In genomic region chr17:87093061-87093460, GRCm38 (mm10) we compare ENCODE assay signal across 22 mouse cellular contexts. TPM values are rescaled to one million over a fixed set of nuclear protein-coding genes. Genes with fewer than 3 reads are reported as not detected.
DNase-seq lines count a peak whose midpoint lies in the region; ATAC-seq and TF ChIP-seq lines count a peak whose summit lies in the region.
"Had no signal": no experiment of that assay in that cellular context is flagged by ENCODE, and none has a peak within 500 bp of the region (broad histone marks: within the 10 kb centered on the region; RNA-seq: fewer than 3 reads in every experiment).

No protein-coding gene starts in this region.

- H3K27ac ChIP-seq in forebrain, embryonic 14.5 days (ENCODE audit: low read depth, low read length), result no peak overlapping the region
- no peak overlapping the region for H3K27ac ChIP-seq in forebrain, embryonic 11.5 days (ENCODE audit: low read depth, low read length)
- H3K27ac ChIP-seq in heart, postnatal 0 days (ENCODE audit: low read depth), result no peak overlapping the region
- H3K27ac ChIP-seq in macrophage, result peak overlapping the region; percentile 79
- no peak overlapping the region for H3K27ac ChIP-seq in neural tube, embryonic 15.5 days (replicated peaks)
- H3K27ac ChIP-seq: embryonic facial prominence, embryonic 15.5 days; heart, embryonic 13.5 days; hindbrain, embryonic 10.5 days; hindbrain, embryonic 14.5 days had no signal

- TF ChIP-seq CTCF in heart, postnatal 0 days (IDR thresholded peaks at IDR 0.05; ENCODE audit: low read depth), result no peak

- peak; percentile 52 for DNase-seq in forebrain, embryonic 14.5 days (ENCODE audit: low spot score)
- DNase-seq in forebrain, embryonic 11.5 days (ENCODE audit: low spot score), result no peak
- DNase-seq in heart, postnatal 0 days (ENCODE audit: low spot score), result no peak
- DNase-seq in heart, postnatal 4 days, result no peak
- peak; percentile 48 for DNase-seq in brain, adult 2 months (ENCODE audit: low read depth, low spot score)
- no peak for DNase-seq in thymus, postnatal 10 days (ENCODE audit: low spot score in 2 of 2)
- DNase-seq: adrenal gland, postnatal 10 days; cerebellum, adult 11 months; cerebellum, adult 8-10 months; cerebellum, postnatal 14 days; embryo, embryonic 11 days; gastrocnemius, postnatal 10 days; heart, postnatal 14 days; kidney, adult 8-10 months had no signal

- no peak overlapping the region for H3K4me3 ChIP-seq in forebrain, embryonic 14.5 days (ENCODE audit: low read depth, low read length)
- no peak overlapping the region for H3K4me3 ChIP-seq in forebrain, embryonic 11.5 days (ENCODE audit: low read depth, low read length)
- no peak overlapping the region for H3K4me3 ChIP-seq in heart, postnatal 0 days (ENCODE audit: low read depth, low read length)
- H3K4me3 ChIP-seq in macrophage (ENCODE audit: inconsistent target), result no peak overlapping the region
- no peak overlapping the region for H3K4me3 ChIP-seq in neural tube, embryonic 15.5 days (replicated peaks)
- H3K4me3 ChIP-seq: embryonic facial prominence, embryonic 15.5 days; erythroblast, embryonic 14.5 days; heart, embryonic 13.5 days; hindbrain, embryonic 10.5 days had no signal

- no peaks in the 10 kb centered on the region for H3K9me3 ChIP-seq in forebrain, embryonic 14.5 days (replicated peaks; ENCODE audit: control insufficient read depth, low read length)
- no peaks in the 10 kb centered on the region for H3K9me3 ChIP-seq in forebrain, embryonic 11.5 days (ENCODE audit: control insufficient read depth, low read length)
- H3K9me3 ChIP-seq in heart, postnatal 0 days (replicated peaks; ENCODE audit: control insufficient read depth, low read length), result no peaks in the 10 kb centered on the region
- H3K9me3 ChIP-seq in neural tube, embryonic 15.5 days (replicated peaks), result no peaks in the 10 kb centered on the region
- H3K9me3 ChIP-seq: embryonic facial prominence, embryonic 15.5 days; heart, embryonic 13.5 days; hindbrain, embryonic 10.5 days had no signal

- no peak overlapping the region for H3K9ac ChIP-seq in forebrain, embryonic 14.5 days (ENCODE audit: low read length)
- H3K9ac ChIP-seq in forebrain, embryonic 11.5 days (ENCODE audit: low read length), result no peak overlapping the region
- H3K9ac ChIP-seq in heart, postnatal 0 days (replicated peaks; ENCODE audit: low read depth, low read length), result no peak overlapping the region
- H3K9ac ChIP-seq in neural tube, embryonic 15.5 days (replicated peaks), result no peak overlapping the region
- H3K9ac ChIP-seq: embryonic facial prominence, embryonic 15.5 days; heart, embryonic 13.5 days; hindbrain, embryonic 14.5 days had no signal

- peak; percentile 42; the same call in 1 of the 2 replicates for ATAC-seq in forebrain, embryonic 14.5 days
- ATAC-seq in forebrain, embryonic 11.5 days (replicated peaks; ENCODE audit: low FRiP score), result no peak
- peak; percentile 58; the same call in 1 of the 2 replicates for ATAC-seq in heart, postnatal 0 days (ENCODE audit: insufficient read depth, low read depth)
- no peak for ATAC-seq in neural tube, embryonic 15.5 days (ENCODE audit: low FRiP score)
- ATAC-seq: intestine, embryonic 16.5 days had no signal

- TF ChIP-seq EP300 in heart, postnatal 0 days (IDR thresholded peaks at IDR 0.05; ENCODE audit: low read depth), result no peak

- H3K4me2 ChIP-seq in forebrain, embryonic 14.5 days (ENCODE audit: low read length), result no peak overlapping the region
- no peak overlapping the region for H3K4me2 ChIP-seq in forebrain, embryonic 11.5 days (ENCODE audit: low read depth, low read length, severe bottlenecking)
- no peak overlapping the region for H3K4me2 ChIP-seq in heart, postnatal 0 days (ENCODE audit: low read depth, low read length)
- no peak overlapping the region for H3K4me2 ChIP-seq in neural tube, embryonic 15.5 days
- H3K4me2 ChIP-seq: embryonic facial prominence, embryonic 15.5 days; heart, embryonic 13.5 days; hindbrain, embryonic 14.5 days had no signal

- H3K27me3 ChIP-seq in forebrain, embryonic 14.5 days (replicated peaks; ENCODE audit: control insufficient read depth, insufficient read depth, low read length), result no peaks in the 10 kb centered on the region
- H3K27me3 ChIP-seq in forebrain, embryonic 11.5 days (ENCODE audit: control insufficient read depth, insufficient read depth, low read length), result no peaks in the 10 kb centered on the region
- no peaks in the 10 kb centered on the region for H3K27me3 ChIP-seq in heart, postnatal 0 days (ENCODE audit: control insufficient read depth, insufficient read depth, low read length)
- H3K27me3 ChIP-seq in neural tube, embryonic 15.5 days (replicated peaks), result no peaks in the 10 kb centered on the region
- H3K27me3 ChIP-seq: embryonic facial prominence, embryonic 15.5 days had no signal

- no peaks in the 10 kb centered on the region for H3K4me1 ChIP-seq in forebrain, embryonic 14.5 days (ENCODE audit: control insufficient read depth, insufficient read depth, low read length)
- no peaks in the 10 kb centered on the region for H3K4me1 ChIP-seq in forebrain, embryonic 11.5 days (replicated peaks; ENCODE audit: control insufficient read depth, insufficient read depth, low read length)
- peaks cover 10% of the 10 kb centered on the region for H3K4me1 ChIP-seq in heart, postnatal 0 days (ENCODE audit: control insufficient read depth, insufficient read depth)
- no peaks in the 10 kb centered on the region for H3K4me1 ChIP-seq in neural tube, embryonic 15.5 days
- H3K4me1 ChIP-seq: embryonic facial prominence, embryonic 15.5 days had no signal

- WGBS in forebrain, embryonic 14.5 days, result 49% methylated on average over 5 of the region's 5 CpGs
- WGBS in forebrain, embryonic 11.5 days, result 78% methylated on average over 5 of the region's 5 CpGs
- 29% methylated on average over 5 of the region's 5 CpGs for WGBS in heart, postnatal 0 days
- WGBS in macrophage (ENCODE audit: missing documents), result 72% methylated on average over 4 of the region's 5 CpGs
- 79% methylated on average over 5 of the region's 5 CpGs for WGBS in neural tube, embryonic 15.5 days

- no peaks in the 10 kb centered on the region for H3K36me3 ChIP-seq in forebrain, embryonic 14.5 days (ENCODE audit: control insufficient read depth, insufficient read depth, low read length)
- H3K36me3 ChIP-seq in forebrain, embryonic 11.5 days (ENCODE audit: control insufficient read depth, insufficient read depth, low read length), result no peaks in the 10 kb centered on the region
- no peaks in the 10 kb centered on the region for H3K36me3 ChIP-seq in heart, postnatal 0 days (replicated peaks; ENCODE audit: control insufficient read depth, insufficient read depth, low read length)
- no peaks in the 10 kb centered on the region for H3K36me3 ChIP-seq in macrophage (ENCODE audit: inconsistent target)
- no peaks in the 10 kb centered on the region for H3K36me3 ChIP-seq in neural tube, embryonic 15.5 days
- H3K36me3 ChIP-seq: embryonic facial prominence, embryonic 15.5 days; heart, embryonic 13.5 days; hindbrain, embryonic 10.5 days had no signal

- no peaks in the 10 kb centered on the region for H3K79me2 ChIP-seq in macrophage (ENCODE audit: inconsistent target)

RNA-seq across cellular contexts. Expression of gene Socs5, which starts 14.4 kb away (rescaled TPM):
- polyA plus RNA-seq in forebrain, embryonic 14.5 days (2014; fragmentation: Nextera tagmentation; extraction: Ambion mirVana), result 13.2 and 15.4 TPM in 2 replicates
- 10.5 and 11.0 TPM in 2 replicates for polyA plus RNA-seq in forebrain, embryonic 11.5 days (2014; fragmentation: Nextera tagmentation; extraction: Ambion mirVana)
- 11.4 and 17.7 TPM in 2 replicates for total RNA-seq in heart, postnatal 0 days (2014; rRNA removed; ENCODE audit: low replicate concordance)
- 7.3 and 7.9 TPM in 2 replicates for polyA plus RNA-seq in heart, postnatal 0 days (2015; fragmentation: Nextera tagmentation; extraction: Ambion mirVana)
- total RNA-seq in heart, postnatal 4 days (2021), result 10 to 100 TPM; 25.8 to 26.7 TPM
- 10 to 100 TPM; 20.0 to 55.2 (median 35.6) TPM for total RNA-seq in macrophage (2018; cell fraction: chromatin; rRNA removed)
- 10 to 100 TPM in 21 of 26 experiments, 1 to 10 TPM in 5; 7.5 to 17.9 (median 12.7) TPM for total RNA-seq in macrophage (2018; cell fraction: cytosol; rRNA removed)
- 10 to 100 TPM; 14.1 to 56.0 (median 28.9) TPM for total RNA-seq in macrophage (2018; cell fraction: nucleus; rRNA removed)
- 6.0 to 13.9 TPM (median 13.1 TPM) in 3 replicates for polyA plus RNA-seq in macrophage (2018)
- 15.6 and 17.7 TPM in 2 replicates for polyA plus RNA-seq in neural tube, embryonic 15.5 days (2015; fragmentation: Nextera tagmentation; extraction: Ambion mirVana)

Comparison
In these comparisons a context has a peak if more than half of its experiments do, and no peak if none do; other contexts are left out.
1. ATAC-seq: peak in forebrain, embryonic 14.5 days (single experiment) and heart, postnatal 0 days (single experiment); none in forebrain, embryonic 11.5 days (single experiment) and neural tube, embryonic 15.5 days (single experiment).
2. DNase-seq: peak in forebrain, embryonic 14.5 days (single experiment) and brain, adult 2 months (single experiment); none in forebrain, embryonic 11.5 days (single experiment), heart, postnatal 0 days (single experiment), heart, postnatal 4 days (single experiment) and thymus, postnatal 10 days (0 of 2).